Mouse (Mus musculus) neural tube, postnatal 0 days (tissue): ENCODE results near the gene Nfs1. TPM values are rescaled to one million over a fixed set of nuclear protein-coding genes. Genes with fewer than 3 reads are reported as not detected.

Source experiments
- polyA plus RNA-seq: library from polyadenylated mRNA; unstranded; fragments of >200 nt; fragmentation: Nextera tagmentation; extraction: Ambion mirVana; gene quantifications from 2 replicates; pipeline ENCODE4 v1.2.1, GENCODE M21; 2015

Gene Nfs1
- polyA plus RNA-seq: 35.1 and 37.5 TPM in 2 replicates

DNA sequence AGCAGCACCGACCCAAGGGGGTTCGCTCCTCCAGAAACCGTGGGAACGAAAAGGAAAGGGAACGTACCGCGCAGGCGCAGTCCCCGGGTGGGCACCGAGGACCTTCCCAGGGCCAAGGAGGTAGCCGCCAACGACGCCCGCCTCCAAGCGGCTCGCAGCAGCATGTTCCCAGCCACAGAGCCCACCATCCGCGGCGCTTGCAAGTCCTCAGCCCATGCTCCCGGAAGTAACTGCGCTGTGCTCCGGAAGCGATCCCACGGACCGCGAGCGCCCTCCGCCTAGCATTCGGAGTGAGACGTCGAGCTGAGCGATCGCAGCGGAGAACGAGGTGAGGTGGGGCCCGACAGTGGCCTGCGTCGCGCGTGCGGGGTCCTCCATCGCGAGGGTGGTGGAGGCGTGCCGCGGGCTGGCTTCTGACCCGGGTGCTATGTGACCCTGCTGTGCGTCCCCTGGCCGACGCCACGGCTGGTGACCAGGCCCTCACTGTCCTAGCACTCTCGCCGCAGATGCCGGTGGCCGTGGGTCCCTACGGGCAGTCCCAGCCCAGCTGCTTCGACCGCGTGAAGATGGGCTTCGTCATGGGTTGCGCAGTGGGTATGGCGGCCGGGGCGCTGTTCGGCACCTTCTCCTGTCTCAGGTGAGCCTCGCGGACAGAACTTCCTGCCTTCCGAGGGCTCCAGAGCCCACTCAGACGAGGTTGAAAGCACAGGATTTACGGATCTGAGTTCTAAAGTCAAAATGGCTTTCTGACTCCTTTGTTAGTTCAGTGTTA lies at the start of gene Nfs1, which contains the start of gene Romo1:
Gene Nfs1, minus strand, starts transcription at position 234 of the 772 bp plus-strand sequence.
Gene Romo1, plus strand, starts transcription at position 87 of the 772 bp plus-strand sequence.

DNA sequence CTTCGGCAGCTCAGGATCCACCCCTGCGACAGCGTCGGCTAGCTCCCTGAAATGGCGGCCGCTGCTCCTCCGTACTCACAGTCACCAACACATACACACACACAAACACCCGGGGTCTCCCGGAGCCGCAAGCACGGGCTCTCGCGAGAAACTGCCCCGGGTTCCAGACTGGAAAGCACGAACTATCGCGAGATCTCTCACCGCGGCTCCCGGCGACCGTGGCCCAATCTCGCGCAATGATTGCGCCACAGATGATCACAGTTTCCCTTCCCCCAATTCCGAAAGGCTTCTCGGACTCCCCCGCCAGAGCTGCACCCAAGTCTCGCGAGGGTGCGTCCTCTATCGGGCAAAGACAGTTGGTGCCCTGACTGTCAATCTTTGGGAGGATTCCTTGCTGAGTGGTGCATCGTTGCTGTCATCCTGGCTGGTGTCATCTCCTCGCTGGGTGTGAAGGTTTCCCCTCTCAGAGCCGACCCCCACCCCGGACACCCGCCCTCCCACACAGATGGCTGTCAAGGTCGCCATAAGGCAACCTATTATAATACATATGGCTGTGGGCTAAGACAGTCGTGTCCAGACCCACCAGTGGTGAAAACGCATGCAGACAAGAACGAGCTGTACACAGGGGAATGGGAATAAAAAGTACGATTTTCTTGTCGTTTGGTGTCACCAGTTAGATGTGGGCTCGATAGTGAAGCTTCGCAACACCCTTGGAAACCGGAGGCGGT lies 36.3 kb upstream of the Nfs1 start, which contains the start of gene Rbm39:
Gene Rbm39, minus strand, starts transcription at position 145 of the 728 bp plus-strand sequence.

GRCm38 (mm10) chr2:156126992-156127391 lies 17.0 kb downstream of the Nfs1 start, which contains the start of gene Gm28036:
Gene Gm28036 (minus strand): TSS chr2:156127092.

GRCm38 (mm10) chr2:156111358-156112079 lies 32.5 kb downstream of the Nfs1 start, which contains the start of the genes Cpne1 and Rbm12:
Gene Cpne1 (minus strand): TSS chr2:156111965.
Gene Rbm12 (minus strand): TSS chr2:156111978.

Other genes starting within 250 kb of the Nfs1 start
- 55.5 and 58.6 TPM in 2 replicates for gene Uqcc1, start 213.9 kb downstream of the Nfs1 start, polyA plus RNA-seq
- not detected in 2 replicates for gene Gm15557, start 203.5 kb downstream of the Nfs1 start, polyA plus RNA-seq
- 0.62 and 0.85 TPM in 2 replicates for gene Gdf5, start 198.8 kb downstream of the Nfs1 start, polyA plus RNA-seq
- gene Cep250, start 187.7 kb downstream of the Nfs1 start, polyA plus RNA-seq: 12.9 and 13.4 TPM in 2 replicates
- gene 6430550D23Rik, start 136.2 kb downstream of the Nfs1 start, polyA plus RNA-seq: 1.1 and 1.6 TPM in 2 replicates
- gene Ergic3, start 136.1 kb downstream of the Nfs1 start, polyA plus RNA-seq: 418 and 471 TPM in 2 replicates
- gene Fer1l4, start 91.2 kb downstream of the Nfs1 start, polyA plus RNA-seq: not detected in 2 replicates
- gene Spag4, start 79.0 kb downstream of the Nfs1 start, polyA plus RNA-seq: 4.9 and 7.8 TPM in 2 replicates
- 21.9 and 24.4 TPM in 2 replicates for gene Cpne1, start 32.2 kb downstream of the Nfs1 start, polyA plus RNA-seq
- gene Rbm12, start 32.2 kb downstream of the Nfs1 start, polyA plus RNA-seq: 9.7 and 11.1 TPM in 2 replicates
- gene Gm28036, start 17.1 kb downstream of the Nfs1 start, polyA plus RNA-seq: 5.3 and 6.2 TPM in 2 replicates
- 593 and 620 TPM in 2 replicates for gene Romo1, start 147 bp downstream of the Nfs1 start, polyA plus RNA-seq
- gene Rbm39, start 36.1 kb upstream of the Nfs1 start, polyA plus RNA-seq: 372 and 409 TPM in 2 replicates
- 97.5 and 98.3 TPM in 2 replicates for gene Phf20, start 52.3 kb upstream of the Nfs1 start, polyA plus RNA-seq
- 10.0 and 10.3 TPM in 2 replicates for gene Cnbd2, start 168.1 kb upstream of the Nfs1 start, polyA plus RNA-seq
- 137 and 170 TPM in 2 replicates for gene Scand1, start 168.5 kb upstream of the Nfs1 start, polyA plus RNA-seq